Mouse (Mus musculus) embryonic fibroblast, embryonic 13.5 days (primary cell): Measurements from ENCODE around the gene Tox3.

Source experiments
- CTCF ChIP-seq: IDR thresholded peaks from 2 replicates; pipeline ENCODE4 v1.5.1; 2011; ENCODE audit warnings: mild to moderate bottlenecking, control low read depth, low read length, moderate library complexity, borderline replicate concordance; ENCODE audit not compliant: insufficient read depth
- POLR2A ChIP-seq: IDR thresholded peaks from 2 replicates; pipeline ENCODE4 v1.6.1; 2011; ENCODE audit warnings: low read depth, mild to moderate bottlenecking, control low read depth, low read length, moderate library complexity

GRCm38 (mm10) chr8:90302252-90302651 lies 45.9 kb downstream of the Tox3 start:
- no peak for TF ChIP-seq CTCF
- no peak for TF ChIP-seq POLR2A
